Mouse (Mus musculus) testis, adult 2 months (tissue): Measurements from ENCODE around the gene Sgca.

Source experiments
- CTCF ChIP-seq: fragments of 200-500 bp; IDR thresholded peaks from 2 replicates; pipeline ENCODE4 v1.5.1; 2012; ENCODE audit warnings: low read depth, mild to moderate bottlenecking, inconsistent platforms, low read length, moderate library complexity; ENCODE audit not compliant: control insufficient read depth, insufficient read depth, insufficient replicate concordance
- POLR2A ChIP-seq: fragments of 200-500 bp; IDR thresholded peaks from 2 replicates; pipeline ENCODE4 v1.6.1; 2012; ENCODE audit warnings: low read depth, mild to moderate bottlenecking, inconsistent platforms, low read length, moderate library complexity; ENCODE audit not compliant: control insufficient read depth

GRCm38 (mm10) chr11:95024439-95025184 lies 48.5 kb upstream of the Sgca start:
- TF ChIP-seq POLR2A (no peak), CTCF (no peak)
